Mouse (Mus musculus) E14TG2a.4 (cell line): ENCODE measurements around the gene Mblac2.

Experiments used
- H3K27me3 ChIP-seq: 2 replicates; pipeline ENCODE4 v1.6.1; 2014; ENCODE audit warnings: low read length, control low read depth; ENCODE audit not compliant: insufficient read depth
- H3K36me3 ChIP-seq: 2 replicates; pipeline ENCODE4 v1.6.1; 2014; ENCODE audit warnings: low read length, control low read depth; ENCODE audit not compliant: insufficient read depth
- H3K4me1 ChIP-seq: replicated peaks from 2 replicates; pipeline ENCODE4 v1.6.1; 2014; ENCODE audit warnings: low read depth, low read length, control low read depth
- H3K4me3 ChIP-seq: replicated peaks from 2 replicates; pipeline ENCODE4 v1.5.1; 2014; ENCODE audit warnings: mild to moderate bottlenecking, low read length
- H3K9me3 ChIP-seq: 2 replicates; pipeline ENCODE4 v1.6.1; 2014; ENCODE audit warnings: low read length, control low read depth
- CTCF ChIP-seq: conservative IDR thresholded peaks from 2 replicates; pipeline ENCODE4 v1.5.1; 2014; ENCODE audit warnings: low read length
- NANOG ChIP-seq: IDR thresholded peaks from 2 replicates; pipeline ENCODE4 v1.6.1; 2014; ENCODE audit warnings: borderline replicate concordance, low read length, mixed read lengths
- POU5F1 ChIP-seq: IDR thresholded peaks from 2 replicates; pipeline ENCODE4 v1.6.1; 2014; ENCODE audit warnings: low read length, borderline replicate concordance

Gene Mblac2

DNA sequence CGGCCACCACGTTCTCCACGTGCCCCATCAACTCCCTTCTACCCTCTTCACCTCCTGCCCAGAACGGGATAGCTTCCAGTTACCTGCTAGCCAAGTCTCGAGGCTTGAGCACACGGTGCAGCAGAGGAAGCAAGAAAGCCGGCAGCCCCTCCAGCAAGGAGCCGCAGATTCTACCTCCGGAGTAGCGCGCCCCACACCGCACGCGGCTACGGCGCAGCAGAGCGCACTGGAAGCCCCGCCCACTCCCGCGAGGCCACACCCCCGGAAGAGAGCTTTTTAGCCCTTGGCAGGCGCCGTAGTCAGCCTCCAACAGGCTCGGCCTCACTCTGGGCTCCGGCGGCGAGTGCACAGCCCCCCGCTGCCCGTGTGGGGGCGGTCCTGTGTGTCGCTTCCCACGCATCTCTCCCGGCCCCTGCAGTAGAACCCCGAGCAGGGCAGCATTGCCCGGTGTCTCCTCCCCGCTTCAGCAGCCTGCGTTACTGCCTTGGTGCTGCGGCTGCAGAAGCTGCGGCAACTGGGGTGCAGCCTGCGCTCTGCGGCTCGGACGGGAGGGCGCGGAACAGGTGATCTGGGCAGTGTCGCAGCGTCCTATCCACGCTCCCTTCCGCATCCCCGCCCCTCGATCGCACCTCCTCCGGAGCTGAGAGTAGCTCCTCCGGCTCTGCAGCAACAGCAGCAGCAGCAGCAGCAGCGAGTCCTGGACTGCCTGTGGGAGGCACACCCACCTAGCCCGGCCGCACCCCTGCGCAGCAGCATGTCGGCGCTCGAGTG is at the start of gene Mblac2, which contains the start of gene Polr3g:
Mblac2 (plus strand) TSS at position 567 of the 771 bp plus-strand sequence.
Polr3g (minus strand) TSS at position 239 of the 771 bp plus-strand sequence.
- Histone ChIP-seq H3K27me3 (no peaks in the 10 kb centered on the region), H3K9me3 (no peaks in the 10 kb centered on the region), H3K4me3 (peak within 1 kb of the TSS; percentile 92), H3K36me3 (peaks cover 19% of the 10 kb centered on the region), H3K4me1 (peaks cover 62% of the 10 kb centered on the region)
- TF ChIP-seq NANOG (no peak), CTCF (no peak), POU5F1 (no peak)

DNA sequence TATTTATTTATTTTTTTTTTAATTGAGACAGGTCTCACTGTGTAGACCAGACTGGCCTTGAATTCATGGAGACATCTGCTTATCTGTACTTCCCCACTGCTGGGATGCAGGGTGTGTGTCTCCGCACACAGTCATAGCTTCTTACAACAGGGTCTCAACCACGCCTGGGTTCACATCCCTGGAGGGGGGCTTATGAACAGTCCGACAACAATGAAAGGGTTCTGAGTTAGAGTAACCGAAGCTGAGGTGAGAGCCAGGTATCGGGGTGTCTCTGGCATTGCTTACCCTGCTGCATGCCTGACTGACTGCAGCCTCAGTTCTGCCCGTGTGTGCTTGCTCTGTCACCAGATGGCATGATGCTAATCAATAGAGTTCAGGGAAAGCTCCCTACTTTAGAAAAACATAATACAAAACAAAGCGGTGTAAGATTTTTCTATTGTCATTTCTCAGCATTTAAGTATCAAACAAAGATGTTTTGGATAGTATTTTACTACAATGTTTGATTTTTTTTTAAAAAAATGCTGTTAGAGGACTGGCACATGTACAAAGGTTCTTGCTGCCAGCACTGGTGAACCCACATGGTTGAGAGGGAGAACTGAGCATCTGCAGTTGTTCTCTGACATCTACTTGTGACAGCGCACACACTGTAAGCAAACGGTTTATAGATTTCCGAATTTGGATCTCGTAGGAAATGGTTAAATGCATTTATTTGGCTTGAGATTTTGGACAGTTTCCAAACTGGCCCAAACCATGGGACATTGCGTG is 47.4 kb upstream of the Mblac2 start:
- TF ChIP-seq NANOG (no peak), CTCF (no peak), POU5F1 (no peak)
- H3K4me1 ChIP-seq: peaks cover 14% of the 10 kb centered on the region
- H3K9me3 ChIP-seq: no peaks in the 10 kb centered on the region
- H3K4me3 ChIP-seq: no peak overlapping the region
- H3K36me3 ChIP-seq: peaks cover 55% of the 10 kb centered on the region
- H3K27me3 ChIP-seq: no peaks in the 10 kb centered on the region

DNA sequence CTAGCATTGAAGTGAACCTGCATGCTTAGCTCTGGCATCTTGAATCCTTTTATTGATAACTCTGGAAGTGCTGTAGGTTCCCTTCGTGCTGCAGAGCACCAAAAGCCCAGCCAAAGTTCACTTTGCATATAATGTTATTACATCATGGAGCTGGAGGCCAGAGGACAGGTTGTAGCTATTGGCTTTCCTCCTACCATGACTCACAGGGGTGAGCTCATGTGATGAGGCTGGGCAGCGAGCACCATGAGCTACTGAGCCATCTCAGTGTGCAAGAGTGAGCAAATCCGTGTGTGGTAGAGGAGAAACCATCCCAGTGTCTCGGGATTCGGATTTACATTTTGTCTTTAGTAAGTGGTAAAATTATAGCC is 46.8 kb upstream of the Mblac2 start:
- TF ChIP-seq CTCF (no peak), NANOG (no peak)
- peaks cover 11% of the 10 kb centered on the region for H3K4me1 ChIP-seq
- H3K4me3 ChIP-seq: no peak overlapping the region
- no peaks in the 10 kb centered on the region for H3K9me3 ChIP-seq
- peaks cover 61% of the 10 kb centered on the region for H3K36me3 ChIP-seq
- H3K27me3 ChIP-seq: no peaks in the 10 kb centered on the region

DNA sequence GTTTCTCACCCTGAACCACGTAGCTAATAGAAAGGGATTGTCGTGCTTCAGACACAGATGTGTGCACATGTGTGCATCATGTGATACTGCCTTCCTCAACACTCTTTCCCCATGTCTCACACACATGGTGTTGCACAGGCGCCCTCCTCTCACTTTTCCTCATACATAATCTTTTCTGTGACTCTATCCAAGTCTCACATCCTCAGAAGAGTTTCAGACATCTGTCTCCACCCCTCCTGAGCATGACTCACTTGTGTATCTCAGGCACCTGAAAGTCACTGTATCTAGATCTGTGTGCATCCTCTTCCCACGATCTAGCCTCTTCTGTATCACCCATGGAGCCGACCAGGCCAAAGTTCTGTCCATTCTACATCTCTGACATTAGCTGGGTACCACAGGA is 43.4 kb upstream of the Mblac2 start:
- no peak overlapping the region for H3K4me3 ChIP-seq
- no peaks in the 10 kb centered on the region for H3K27me3 ChIP-seq
- no peaks in the 10 kb centered on the region for H3K9me3 ChIP-seq
- peaks cover 1% of the 10 kb centered on the region for H3K4me1 ChIP-seq
- H3K36me3 ChIP-seq: peaks cover 63% of the 10 kb centered on the region
- no peak for TF ChIP-seq CTCF
- no peak for TF ChIP-seq POU5F1
- no peak for TF ChIP-seq NANOG

DNA sequence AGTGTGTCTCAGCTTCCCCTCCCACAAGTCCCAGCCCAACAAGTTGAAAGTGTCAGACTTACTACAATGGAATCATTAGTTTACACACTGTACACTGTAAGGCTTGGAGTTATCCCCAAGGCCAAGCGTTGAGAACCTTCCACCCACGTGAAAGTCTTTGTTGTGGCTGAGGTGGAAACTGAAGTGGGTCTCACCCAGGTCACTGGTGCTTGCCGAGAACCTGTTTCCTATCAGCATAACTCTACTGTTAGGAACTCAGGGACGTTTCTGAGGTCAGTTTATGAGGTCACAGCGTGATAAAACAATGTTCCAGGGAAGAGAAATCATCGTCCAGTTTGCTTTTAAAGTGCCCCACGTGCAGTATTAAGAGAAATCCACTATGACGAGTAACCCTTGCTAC is 35.8 kb upstream of the Mblac2 start:
- Histone ChIP-seq H3K36me3 (peaks cover 76% of the 10 kb centered on the region), H3K9me3 (no peaks in the 10 kb centered on the region), H3K4me3 (no peak overlapping the region), H3K27me3 (no peaks in the 10 kb centered on the region), H3K4me1 (no peaks in the 10 kb centered on the region)
- TF ChIP-seq POU5F1 (no peak), CTCF (no peak), NANOG (no peak)

DNA sequence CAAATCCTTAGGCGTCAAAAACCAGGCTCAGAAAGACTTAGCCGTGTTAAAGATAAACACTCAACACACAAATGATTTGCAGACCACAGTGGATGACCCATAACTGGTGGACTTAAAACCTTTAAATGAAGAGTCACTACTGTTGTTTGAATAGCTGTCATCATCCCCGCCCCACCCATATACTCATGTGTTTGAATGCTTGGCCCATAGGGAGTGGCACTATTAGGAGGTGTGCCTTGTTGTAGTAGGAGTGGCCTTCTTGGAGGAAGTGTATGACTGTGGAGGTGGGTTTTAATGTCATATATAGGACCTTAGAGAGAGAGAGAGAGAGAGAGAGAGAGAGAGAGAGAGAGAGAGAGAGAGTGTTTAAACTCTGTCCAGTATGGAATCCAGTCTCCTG is 28.0 kb upstream of the Mblac2 start:
- Histone ChIP-seq H3K36me3 (peaks cover 71% of the 10 kb centered on the region), H3K4me1 (peaks cover 32% of the 10 kb centered on the region), H3K9me3 (no peaks in the 10 kb centered on the region), H3K4me3 (no peak overlapping the region), H3K27me3 (no peaks in the 10 kb centered on the region)
- TF ChIP-seq POU5F1 (no peak), NANOG (no peak), CTCF (no peak)

DNA sequence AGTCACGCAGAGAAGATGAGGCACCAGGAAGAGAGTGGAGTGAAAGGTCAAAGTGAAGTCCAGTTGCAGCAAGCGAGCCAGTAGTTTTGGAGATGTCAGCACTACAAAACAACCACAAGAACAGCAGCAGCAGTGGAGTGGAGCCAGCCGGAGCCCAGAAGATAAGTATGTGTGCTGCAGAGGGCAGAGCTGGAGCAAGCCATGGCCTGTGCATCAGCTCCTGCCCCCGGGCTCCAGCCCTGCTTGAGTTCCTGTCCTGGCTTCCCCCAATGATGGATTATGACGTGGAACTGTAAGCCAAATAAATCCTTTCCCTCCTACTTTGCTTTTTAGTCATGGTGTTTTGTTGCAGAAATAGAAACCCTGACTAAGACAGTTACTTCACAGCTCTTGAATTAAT is 26.9 kb upstream of the Mblac2 start:
- Histone ChIP-seq H3K9me3 (no peaks in the 10 kb centered on the region), H3K4me3 (no peak overlapping the region), H3K36me3 (peaks cover 70% of the 10 kb centered on the region), H3K27me3 (no peaks in the 10 kb centered on the region), H3K4me1 (peaks cover 32% of the 10 kb centered on the region)
- TF ChIP-seq POU5F1 (no peak), NANOG (no peak), CTCF (no peak)

DNA sequence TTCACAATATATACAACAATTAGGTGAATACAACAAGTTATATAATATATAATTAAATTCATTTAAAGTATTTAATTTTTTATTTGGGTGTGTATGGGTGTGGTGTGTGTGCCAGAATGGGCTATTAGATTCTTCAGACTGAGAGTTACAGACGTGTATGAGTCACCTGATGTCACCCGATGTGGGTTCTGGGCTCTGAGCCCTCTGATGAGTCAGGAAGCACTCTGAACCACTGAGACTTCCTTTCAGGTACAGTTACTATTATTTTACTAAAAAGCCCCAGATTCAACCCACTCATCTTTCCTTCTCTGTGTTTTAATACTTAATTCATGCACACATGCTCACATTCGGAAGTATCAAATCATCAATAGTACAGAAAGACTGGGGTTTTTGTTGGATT is 26.3 kb upstream of the Mblac2 start:
- no peak for TF ChIP-seq NANOG
- TF ChIP-seq CTCF: no peak
- no peak for TF ChIP-seq POU5F1
- no peak overlapping the region for H3K4me3 ChIP-seq
- H3K27me3 ChIP-seq: no peaks in the 10 kb centered on the region
- H3K4me1 ChIP-seq: peaks cover 38% of the 10 kb centered on the region
- H3K36me3 ChIP-seq: peaks cover 72% of the 10 kb centered on the region
- H3K9me3 ChIP-seq: no peaks in the 10 kb centered on the region
